9 mouse cellular contexts compared by ENCODE assay signal in genomic region chr3:115596523-115596922, GRCm38 (mm10).
A peak's percentile ranks its signal among the peaks of the same experiment; 100 is the strongest.
DNase-seq lines count a peak whose midpoint lies in the region; ATAC-seq and TF ChIP-seq lines count a peak whose summit lies in the region.
"Had no signal": no experiment of that assay in that cellular context is flagged by ENCODE, and none has a peak within 500 bp of the region (broad histone marks: within the 10 kb centered on the region; RNA-seq: fewer than 3 reads in every experiment).

No protein-coding gene starts in this region.

- H3K27me3 ChIP-seq in hindbrain, embryonic 10.5 days (ENCODE audit: insufficient read depth, poor library complexity, severe bottlenecking) = no peaks in the 10 kb centered on the region
- no peaks in the 10 kb centered on the region for H3K27me3 ChIP-seq in hindbrain, embryonic 14.5 days (ENCODE audit: control insufficient read depth, insufficient read depth, low read length)
- no peaks in the 10 kb centered on the region for H3K27me3 ChIP-seq in midbrain, embryonic 14.5 days (ENCODE audit: control insufficient read depth, insufficient read depth, low read length)
- no peaks in the 10 kb centered on the region for H3K27me3 ChIP-seq in stomach, postnatal 0 days (ENCODE audit: control insufficient read depth, insufficient read depth, low read length)

- peak; percentile 85 for TF ChIP-seq CTCF in stomach, postnatal 0 days (IDR thresholded peaks at IDR 0.05; ENCODE audit: low read depth)

- H3K4me1 ChIP-seq in hindbrain, embryonic 10.5 days (replicated peaks) = no peaks in the 10 kb centered on the region
- H3K4me1 ChIP-seq in hindbrain, embryonic 14.5 days (replicated peaks; ENCODE audit: control insufficient read depth, insufficient read depth, low read length) = no peaks in the 10 kb centered on the region
- no peaks in the 10 kb centered on the region for H3K4me1 ChIP-seq in midbrain, embryonic 14.5 days (ENCODE audit: control insufficient read depth, insufficient read depth, low read length)
- H3K4me1 ChIP-seq in stomach, postnatal 0 days (replicated peaks; ENCODE audit: control insufficient read depth, insufficient read depth) = no peaks in the 10 kb centered on the region

- TF ChIP-seq EP300 in stomach, postnatal 0 days (optimal IDR thresholded peaks at IDR 0.05) = no peak

- peak; percentile 53 for DNase-seq in hindbrain, embryonic 10.5 days (ENCODE audit: low spot score)
- DNase-seq in hindbrain, embryonic 14.5 days (ENCODE audit: low spot score) = no peak
- DNase-seq in c-Kit-positive CD71-negative TER-119-negative erythroid progenitor cells, embryonic 14.5 days (ENCODE audit: low read depth) = peak; percentile 40
- peak; percentile 57 for DNase-seq in forelimb bud, embryonic 11.5 days (ENCODE audit: low read depth, low spot score)
- peak; percentile 88 for DNase-seq in induced T-regulatory cell, adult 2 months (ENCODE audit: low read depth)
- peak; percentile 21 to 50 for DNase-seq in left cerebral cortex, postnatal 14 days (ENCODE audit: low spot score in 2 of 2)
- peak; percentile 55 for DNase-seq in midbrain, embryonic 14.5 days
- DNase-seq in stomach, postnatal 0 days (ENCODE audit: low spot score) = peak; percentile 70

- H3K4me3 ChIP-seq in hindbrain, embryonic 10.5 days = no peak overlapping the region
- H3K4me3 ChIP-seq in hindbrain, embryonic 14.5 days (replicated peaks; ENCODE audit: low read length) = no peak overlapping the region
- no peak overlapping the region for H3K4me3 ChIP-seq in midbrain, embryonic 14.5 days (replicated peaks; ENCODE audit: low read depth, low read length)
- no peak overlapping the region for H3K4me3 ChIP-seq in stomach, postnatal 0 days (ENCODE audit: low read depth, low read length)

- no peak overlapping the region for H3K4me2 ChIP-seq in hindbrain, embryonic 14.5 days (replicated peaks)
- H3K4me2 ChIP-seq in midbrain, embryonic 14.5 days (ENCODE audit: low read length) = no peak overlapping the region
- no peak overlapping the region for H3K4me2 ChIP-seq in stomach, postnatal 0 days (replicated peaks; ENCODE audit: low read depth)

- H3K36me3 ChIP-seq in hindbrain, embryonic 10.5 days = no peaks in the 10 kb centered on the region
- no peaks in the 10 kb centered on the region for H3K36me3 ChIP-seq in hindbrain, embryonic 14.5 days (replicated peaks; ENCODE audit: control insufficient read depth, insufficient read depth)
- no peaks in the 10 kb centered on the region for H3K36me3 ChIP-seq in midbrain, embryonic 14.5 days (ENCODE audit: control insufficient read depth, insufficient read depth, low read length)
- H3K36me3 ChIP-seq in stomach, postnatal 0 days (ENCODE audit: control insufficient read depth, insufficient read depth, low read length) = no peaks in the 10 kb centered on the region

- WGBS in hindbrain, embryonic 10.5 days = 38% methylated on average over 6 of the region's 6 CpGs
- WGBS in hindbrain, embryonic 14.5 days = 40% methylated on average over 6 of the region's 6 CpGs
- 39% methylated on average over 6 of the region's 6 CpGs for WGBS in midbrain, embryonic 14.5 days
- 31% methylated on average over 6 of the region's 6 CpGs for WGBS in stomach, postnatal 0 days

- no peak overlapping the region for H3K27ac ChIP-seq in hindbrain, embryonic 10.5 days
- H3K27ac ChIP-seq in hindbrain, embryonic 14.5 days = no peak overlapping the region
- H3K27ac ChIP-seq in midbrain, embryonic 14.5 days (replicated peaks; ENCODE audit: low read depth, low read length) = no peak overlapping the region
- H3K27ac ChIP-seq in stomach, postnatal 0 days (replicated peaks) = no peak overlapping the region
- H3K27ac ChIP-seq: macrophage had no signal

- no peak for ATAC-seq in hindbrain, embryonic 14.5 days (ENCODE audit: low FRiP score)
- peak; percentile 35; the same call in 1 of the 2 replicates for ATAC-seq in midbrain, embryonic 14.5 days (ENCODE audit: low FRiP score, low TSS enrichment)
- no peak for ATAC-seq in stomach, postnatal 0 days (ENCODE audit: low FRiP score, low TSS enrichment)

- no peaks in the 10 kb centered on the region for H3K9me3 ChIP-seq in hindbrain, embryonic 10.5 days
- no peaks in the 10 kb centered on the region for H3K9me3 ChIP-seq in hindbrain, embryonic 14.5 days (ENCODE audit: control insufficient read depth, low read length)
- no peaks in the 10 kb centered on the region for H3K9me3 ChIP-seq in midbrain, embryonic 14.5 days (ENCODE audit: control insufficient read depth, low read length)
- H3K9me3 ChIP-seq in stomach, postnatal 0 days (ENCODE audit: control insufficient read depth, low read length) = no peaks in the 10 kb centered on the region

- no peak overlapping the region for H3K9ac ChIP-seq in hindbrain, embryonic 14.5 days
- H3K9ac ChIP-seq in midbrain, embryonic 14.5 days (replicated peaks; ENCODE audit: low read length) = no peak overlapping the region
- no peak overlapping the region for H3K9ac ChIP-seq in stomach, postnatal 0 days (ENCODE audit: low read length)

- intact Hi-C loops in left cerebral cortex, postnatal 14 days (cut with DNase I) = loop anchor here (5.0 kb wide), 1 partner anchor 46 kb away; no protein-coding TSS in a partner anchor
